Mouse (Mus musculus) liver, adult 2 months (tissue): Measurements from ENCODE around the gene Arntl. TPM values are rescaled to one million over a fixed set of nuclear protein-coding genes. Genes with fewer than 3 reads are reported as not detected.
A peak's percentile ranks its signal among the peaks of the same experiment; 100 is the strongest.

ENCODE experiments used
- DNase-seq: peaks from one replicate; pipeline ENCODE4 v3.0.0-alpha.2; 2011; ENCODE audit warnings: low read depth, low spot score; ENCODE audit errors: extremely low read depth
- H3K27ac ChIP-seq: fragments of 200-500 bp; replicated peaks from 2 replicates; pipeline ENCODE4 v1.5.1; 2012; ENCODE audit warnings: low read depth, mild to moderate bottlenecking, control low read depth, inconsistent platforms, low read length; ENCODE audit not compliant: insufficient read depth
- H3K27me3 ChIP-seq: fragments of 200-500 bp; 2 replicates; pipeline ENCODE4 v1.6.1; 2012; ENCODE audit warnings: mild to moderate bottlenecking, moderate library complexity, low read length, inconsistent platforms; ENCODE audit not compliant: control insufficient read depth, insufficient read depth
- H3K36me3 ChIP-seq: fragments of 200-500 bp; 2 replicates; pipeline ENCODE4 v1.6.1; 2012; ENCODE audit warnings: low read length, inconsistent platforms; ENCODE audit not compliant: control insufficient read depth, insufficient read depth
- H3K4me1 ChIP-seq: fragments of 200-500 bp; 2 replicates; pipeline ENCODE4 v1.6.1; 2011; ENCODE audit warnings: low read length; ENCODE audit not compliant: control insufficient read depth, insufficient read depth
- H3K4me3 ChIP-seq: fragments of 200-500 bp; 2 replicates; pipeline ENCODE4 v1.5.1; 2011; ENCODE audit warnings: low read depth, mild to moderate bottlenecking, control low read depth, low read length, moderate library complexity; ENCODE audit not compliant: insufficient read depth
- H3K79me2 ChIP-seq: fragments of 200-500 bp; 2 replicates; pipeline ENCODE4 v1.6.1; 2012; ENCODE audit warnings: inconsistent platforms, mild to moderate bottlenecking, low read length, moderate library complexity; ENCODE audit not compliant: control insufficient read depth, insufficient read depth
- H3K9ac ChIP-seq: fragments of 200-500 bp; 2 replicates; pipeline ENCODE4 v1.6.1; 2012; ENCODE audit warnings: low read depth, mild to moderate bottlenecking, control low read depth, inconsistent platforms, low read length
- CTCF ChIP-seq: fragments of 200-500 bp; IDR thresholded peaks from 2 replicates; pipeline ENCODE4 v1.5.1; 2011; ENCODE audit warnings: low read depth, low read length, control low read depth
- POLR2A ChIP-seq: fragments of 200-500 bp; IDR thresholded peaks from 2 replicates; pipeline ENCODE4 v1.6.1; 2011; ENCODE audit warnings: low read length, control low read depth; ENCODE audit not compliant: insufficient read depth; ENCODE audit errors: extremely low read depth
- WGBS: fragments of 180-500 bp; shearing (Covaris S2); methylation state at CpG from one replicate; pipeline ENCODE4 v1.1.7; 2018; 5-methylcytosine and 5-hydroxymethylcytosine counted together
- polyA plus RNA-seq: library from polyadenylated mRNA; depleted of rRNA; stranded (reverse); fragments of >200 nt; gene quantifications from 2 replicates; pipeline ENCODE4 v1.2.3, GENCODE M21; 2012
- total RNA-seq: library from RNA; depleted of rRNA; stranded (reverse); fragments of >200 nt; gene quantifications from 2 replicates; pipeline ENCODE4 v1.2.3, GENCODE M21; 2014

Gene Arntl
- total and polyA plus RNA-seq, 2 experiments, result 1.3 to 8.0 TPM

- H3K27me3 ChIP-seq, result no peaks in the 10 kb centered on the region
- H3K36me3 ChIP-seq, result no peaks in the 10 kb centered on the region
- no peak overlapping the region for H3K4me3 ChIP-seq
- no peak overlapping the region for H3K27ac ChIP-seq
- peaks cover 33% of the 10 kb centered on the region; the same call in 1 of the 2 replicates for H3K79me2 ChIP-seq
- TF ChIP-seq CTCF (no peak), POLR2A (no peak)
- no peak overlapping the region for H3K9ac ChIP-seq
- H3K4me1 ChIP-seq, result peaks cover 36% of the 10 kb centered on the region
- DNase-seq, result peak; percentile 57
- whole genome bisulfite sequencing, result 30% methylated on average over 12 of the region's 12 CpGs
These were observed 34.8 kb downstream of the Arntl start for GRCm38 (mm10) chr7:113241901-113242661.

- H3K4me1 ChIP-seq, result peaks cover 36% of the 10 kb centered on the region
- WGBS, result 19% methylated on average over 6 of the region's 6 CpGs
These were observed 35.4 kb downstream of the Arntl start for GRCm38 (mm10) chr7:113242688-113243087.

GRCm38 (mm10) chr7:113245144-113245543 is 37.9 kb downstream of the Arntl start:
- TF ChIP-seq POLR2A (no peak), CTCF (no peak)
- no peak for DNase-seq
- Histone ChIP-seq H3K36me3 (no peaks in the 10 kb centered on the region), H3K9ac (no peak overlapping the region), H3K4me1 (peaks cover 26% of the 10 kb centered on the region), H3K79me2 (peaks cover 41% of the 10 kb centered on the region; the same call in 1 of the 2 replicates), H3K27ac (no peak overlapping the region), H3K4me3 (no peak overlapping the region), H3K27me3 (no peaks in the 10 kb centered on the region)
- WGBS, result 96% methylated on average over 5 of the region's 5 CpGs

More at GRCm38 (mm10) chr7:113242688-113243087, 35.4 kb downstream of the Arntl start:
- Histone ChIP-seq H3K9ac (no peak overlapping the region), H3K79me2 (peaks cover 37% of the 10 kb centered on the region; the same call in 1 of the 2 replicates), H3K4me3 (no peak overlapping the region), H3K27me3 (no peaks in the 10 kb centered on the region), H3K36me3 (no peaks in the 10 kb centered on the region), H3K27ac (no peak overlapping the region)
- TF ChIP-seq POLR2A (no peak), CTCF (no peak)
- peak; percentile 86 for DNase-seq

- TF ChIP-seq CTCF (no peak), POLR2A (no peak)
- 87% methylated on average over 4 of the region's 4 CpGs for WGBS
These were observed 39.2 kb downstream of the Arntl start for GRCm38 (mm10) chr7:113246512-113246911.

GRCm38 (mm10) chr7:113247167-113247566 is 39.9 kb downstream of the Arntl start:
- H3K36me3 ChIP-seq, result no peaks in the 10 kb centered on the region
- TF ChIP-seq POLR2A, result no peak
- no peak for TF ChIP-seq CTCF
- 78% methylated on average over 5 of the region's 5 CpGs for WGBS

More at GRCm38 (mm10) chr7:113246512-113246911, 39.2 kb downstream of the Arntl start:
- Histone ChIP-seq H3K27me3 (no peaks in the 10 kb centered on the region), H3K27ac (no peak overlapping the region), H3K4me1 (peaks cover 21% of the 10 kb centered on the region), H3K36me3 (no peaks in the 10 kb centered on the region), H3K79me2 (peaks cover 33% of the 10 kb centered on the region; the same call in 1 of the 2 replicates), H3K9ac (no peak overlapping the region), H3K4me3 (no peak overlapping the region)
- DNase-seq, result no peak

More at GRCm38 (mm10) chr7:113247167-113247566, 39.9 kb downstream of the Arntl start:
- H3K4me3 ChIP-seq, result no peak overlapping the region
- H3K27ac ChIP-seq, result no peak overlapping the region
- H3K4me1 ChIP-seq, result peaks cover 15% of the 10 kb centered on the region
- H3K79me2 ChIP-seq, result peaks cover 37% of the 10 kb centered on the region; the same call in 1 of the 2 replicates
- H3K27me3 ChIP-seq, result no peaks in the 10 kb centered on the region
- H3K9ac ChIP-seq, result no peak overlapping the region
- no peak for DNase-seq
